Mouse (Mus musculus): ENCODE data around the gene Cnot6.

The Cnot6 gene

GRCm38 (mm10) chr11:49713336-49714334, 1.1 kb upstream of the Cnot6 start:
- DNase-seq: peak; percentile 33 to 44

- no peak for DNase-seq
Observed at GRCm38 (mm10) chr11:49711981-49712554, 455 bp downstream of the Cnot6 start.

GRCm38 (mm10) chr11:49710664-49711063, 1.9 kb downstream of the Cnot6 start:
- DNase-seq: no peak

GRCm38 (mm10) chr11:49707834-49708233, 4.7 kb downstream of the Cnot6 start:
- no peak for DNase-seq

- DNase-seq: peak in 1 of 2 experiments; percentile 26
Observed at GRCm38 (mm10) chr11:49704804-49705203, 7.7 kb downstream of the Cnot6 start.

GRCm38 (mm10) chr11:49702014-49702413, 10.5 kb downstream of the Cnot6 start:
- no peak for DNase-seq

- DNase-seq: no peak
Observed at GRCm38 (mm10) chr11:49699079-49699478, 13.4 kb downstream of the Cnot6 start.

GRCm38 (mm10) chr11:49697779-49698178, 14.7 kb downstream of the Cnot6 start:
- no peak for DNase-seq

GRCm38 (mm10) chr11:49696472-49696871, 16.1 kb downstream of the Cnot6 start:
- DNase-seq: no peak

- DNase-seq: no peak
Observed at GRCm38 (mm10) chr11:49695695-49696094, 16.8 kb downstream of the Cnot6 start.

GRCm38 (mm10) chr11:49695013-49695412, 17.5 kb downstream of the Cnot6 start:
- no peak for DNase-seq

- DNase-seq: no peak
Observed at GRCm38 (mm10) chr11:49684237-49684973, 28.1 kb downstream of the Cnot6 start.

- DNase-seq: no peak
Observed at GRCm38 (mm10) chr11:49673433-49673832, 39.1 kb downstream of the Cnot6 start.

GRCm38 (mm10) chr11:49665462-49665861, 47.1 kb downstream of the Cnot6 start:
- no peak for DNase-seq

GRCm38 (mm10) chr11:49664262-49665140, 48.0 kb downstream of the Cnot6 start:
- DNase-seq: no peak

- no peak for DNase-seq
Observed at GRCm38 (mm10) chr11:49663310-49663709, 49.2 kb downstream of the Cnot6 start, which contains the start of gene Scgb3a1. Scgb3a1 (plus strand) TSS chr11:49663610.

GRCm38 (mm10) chr11:49662292-49662780, 50.2 kb downstream of the Cnot6 start:
- no peak for DNase-seq

GRCm38 (mm10) chr11:49659470-49659799, 53.1 kb downstream of the Cnot6 start:
- no peak for DNase-seq

GRCm38 (mm10) chr11:49658791-49659469, 53.6 kb downstream of the Cnot6 start:
- no peak for DNase-seq

- no peak for DNase-seq
Observed at GRCm38 (mm10) chr11:49658065-49658464, 54.5 kb downstream of the Cnot6 start.

GRCm38 (mm10) chr11:49655501-49655900, 57.0 kb downstream of the Cnot6 start:
- no peak for DNase-seq

- no peak for DNase-seq
Observed at GRCm38 (mm10) chr11:49654651-49655050, 57.9 kb downstream of the Cnot6 start.
